Mouse (Mus musculus) kidney, adult 2 months (tissue): ENCODE measurements at regions not wholly inside any gene's neighbourhood (a gene's known extent, or its start where the extent isn't known, plus 50 kb on each side); places are given as distances from the start of the nearest gene placed in this dataset.
"Not testable (repeated sequence)": the region's sequence is repeated elsewhere in the genome, so short reads cannot be mapped to it uniquely, and the experiment has no call there.

Experiments used
- DNase-seq: peaks from one replicate; pipeline ENCODE4 v3.0.0; 2021
- H3K27ac ChIP-seq: fragments of 200-500 bp; 2 replicates; pipeline ENCODE4 v1.5.1; 2012; ENCODE audit warnings: low read depth, low read length, control low read depth, inconsistent platforms; ENCODE audit not compliant: insufficient read depth
- H3K27me3 ChIP-seq: fragments of 200-500 bp; replicated peaks from 2 replicates; pipeline ENCODE4 v1.6.1; 2012; ENCODE audit warnings: mild to moderate bottlenecking, moderate library complexity, low read length, inconsistent platforms; ENCODE audit not compliant: control insufficient read depth, insufficient read depth
- H3K36me3 ChIP-seq: fragments of 200-500 bp; 2 replicates; pipeline ENCODE4 v1.6.1; 2012; ENCODE audit warnings: mild to moderate bottlenecking, moderate library complexity, low read length, inconsistent platforms; ENCODE audit not compliant: control insufficient read depth, insufficient read depth
- H3K4me1 ChIP-seq: fragments of 200-500 bp; 2 replicates; pipeline ENCODE4 v1.6.1; 2011; ENCODE audit warnings: low read length; ENCODE audit not compliant: control insufficient read depth, insufficient read depth
- H3K4me3 ChIP-seq: fragments of 200-500 bp; 2 replicates; pipeline ENCODE4 v1.5.1; 2011; ENCODE audit warnings: mild to moderate bottlenecking, low read depth, low read length, control low read depth; ENCODE audit not compliant: insufficient read depth
- CTCF ChIP-seq: fragments of 200-500 bp; conservative IDR thresholded peaks from 2 replicates; pipeline ENCODE4 v1.5.1; 2011; ENCODE audit warnings: low read depth, mild to moderate bottlenecking, control low read depth, low read length, moderate library complexity, mixed read lengths; ENCODE audit not compliant: insufficient read depth, insufficient read length
- POLR2A ChIP-seq: fragments of 200-500 bp; IDR thresholded peaks from one replicate; pipeline ENCODE4 v1.6.1; 2011; ENCODE audit warnings: low read depth, low read length, control low read depth
- WGBS: fragments of 180-500 bp; shearing (Covaris S2); methylation state at CpG from one replicate; pipeline ENCODE4 v1.1.7; 2018; 5-methylcytosine and 5-hydroxymethylcytosine counted together

DNA sequence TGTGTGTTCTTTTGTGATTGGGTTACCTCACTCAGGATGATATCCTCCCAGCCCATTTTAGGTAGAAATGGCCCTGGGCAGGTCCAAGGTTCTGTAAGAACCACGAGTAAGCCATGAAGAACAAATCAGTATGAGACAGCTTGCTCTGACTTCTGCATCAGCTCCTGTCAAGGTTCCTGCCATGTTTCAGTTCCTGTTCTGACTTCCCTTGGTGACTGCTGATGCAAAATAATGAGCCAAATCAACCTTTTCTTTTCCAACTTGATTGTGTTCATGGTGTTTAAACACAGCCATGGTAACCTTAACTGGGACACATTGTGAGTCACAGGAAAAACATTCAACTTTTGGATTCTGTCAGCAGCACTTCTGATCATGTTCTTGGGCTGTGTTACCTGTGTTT is 667.4 kb upstream of the Igfbp7 start:
- DNase-seq: no peak
- Histone ChIP-seq H3K4me1 (no peaks in the 10 kb centered on the region), H3K27me3 (no peaks in the 10 kb centered on the region), H3K36me3 (no peaks in the 10 kb centered on the region), H3K27ac (no peak overlapping the region), H3K4me3 (no peak overlapping the region)
- 48% methylated on average over 1 of the region's 1 CpGs for WGBS
- TF ChIP-seq CTCF (no peak), POLR2A (no peak)

- H3K27ac ChIP-seq: no peak overlapping the region
- H3K4me1 ChIP-seq: no peaks in the 10 kb centered on the region
- DNase-seq: no peak
- 71% methylated on average over 4 of the region's 4 CpGs for WGBS
- H3K27me3 ChIP-seq: no peaks in the 10 kb centered on the region
- H3K36me3 ChIP-seq: no peaks in the 10 kb centered on the region
- TF ChIP-seq CTCF: no peak
- no peak for TF ChIP-seq POLR2A
- no peak overlapping the region for H3K4me3 ChIP-seq
Measured at GRCm38 (mm10) chr5:78032554-78033250, 624.9 kb upstream of the Igfbp7 start.

- H3K27ac ChIP-seq: no peak overlapping the region
- H3K4me3 ChIP-seq: no peak overlapping the region
- DNase-seq: no peak
- WGBS: 86% methylated on average over 4 of the region's 4 CpGs
- no peaks in the 10 kb centered on the region for H3K4me1 ChIP-seq
- TF ChIP-seq CTCF (no peak), POLR2A (no peak)
- H3K27me3 ChIP-seq: no peaks in the 10 kb centered on the region
- no peaks in the 10 kb centered on the region for H3K36me3 ChIP-seq
Measured at GRCm38 (mm10) chr5:78017523-78017922, 609.7 kb upstream of the Igfbp7 start.

DNA sequence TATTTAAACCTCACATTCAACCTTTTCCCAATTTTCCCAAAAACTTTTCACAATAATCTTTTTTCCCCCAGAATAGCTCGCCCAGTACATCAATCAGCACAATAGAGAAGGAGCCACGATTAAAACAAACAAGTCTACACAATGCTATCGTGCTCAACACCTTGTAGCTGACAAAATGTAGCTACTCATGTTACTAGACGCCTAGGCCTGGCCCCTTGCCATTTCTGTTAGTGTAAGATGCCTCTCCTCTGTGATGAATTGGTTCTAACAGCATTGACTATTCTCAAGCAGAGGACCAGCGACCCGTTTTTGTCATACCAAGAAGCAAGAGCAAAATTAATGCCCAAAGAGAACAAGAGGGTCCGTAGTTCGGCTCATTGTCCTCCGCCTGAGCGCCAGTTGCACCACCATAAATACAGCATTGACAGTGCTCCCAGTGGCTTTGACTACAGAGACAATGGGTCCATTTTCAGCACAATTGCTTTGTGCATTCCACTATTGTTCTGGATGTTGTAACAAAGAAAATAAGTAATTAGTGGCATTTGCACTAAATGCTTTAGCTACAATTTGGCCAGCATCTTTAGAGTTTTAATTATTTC is 578.7 kb upstream of the Igfbp7 start:
- Histone ChIP-seq H3K36me3 (no peaks in the 10 kb centered on the region), H3K4me3 (no peak overlapping the region), H3K4me1 (no peaks in the 10 kb centered on the region), H3K27me3 (no peaks in the 10 kb centered on the region), H3K27ac (no peak overlapping the region)
- no peak for TF ChIP-seq POLR2A
- no peak for TF ChIP-seq CTCF
- WGBS: 60% methylated on average over 10 of the region's 10 CpGs
- DNase-seq: no peak

- Histone ChIP-seq H3K27me3 (no peaks in the 10 kb centered on the region), H3K36me3 (no peaks in the 10 kb centered on the region), H3K4me1 (no peaks in the 10 kb centered on the region), H3K4me3 (no peak overlapping the region), H3K27ac (no peak overlapping the region)
- 23% methylated on average over 1 of the region's 1 CpGs for WGBS
- no peak for TF ChIP-seq POLR2A
- no peak for DNase-seq
Measured at GRCm38 (mm10) chr5:77985269-77985668, 577.4 kb upstream of the Igfbp7 start.

- not testable (repeated sequence) for H3K36me3 ChIP-seq, H3K4me1 ChIP-seq, DNase-seq, H3K27me3 ChIP-seq, H3K4me3 ChIP-seq, H3K27ac ChIP-seq
- WGBS: 43% methylated on average over 4 of the region's 4 CpGs
Measured at GRCm38 (mm10) chr5:77940021-77940420, 532.2 kb upstream of the Igfbp7 start.

GRCm38 (mm10) chr5:77931874-77932273 is 524.0 kb upstream of the Igfbp7 start:
- Histone ChIP-seq H3K36me3 (no peaks in the 10 kb centered on the region), H3K27me3 (no peaks in the 10 kb centered on the region), H3K4me3 (no peak overlapping the region), H3K27ac (no peak overlapping the region), H3K4me1 (no peaks in the 10 kb centered on the region)
- WGBS: 58% methylated on average over 2 of the region's 2 CpGs
- DNase-seq: no peak
- no peak for TF ChIP-seq CTCF
- no peak for TF ChIP-seq POLR2A
